Mouse (Mus musculus) limb, embryonic 14.5 days (tissue): Measurements from ENCODE around the gene Gpatch1. TPM values are rescaled to one million over a fixed set of nuclear protein-coding genes. Genes with fewer than 3 reads are reported as not detected.

Source experiments
- ATAC-seq: fragments of 200-750 bp; cut with Nextera tagmentation; 2 replicates; pipeline ENCODE4 v1.8.0; 2017; ENCODE audit warnings: low read depth, moderate number of reproducible peaks, moderate TSS enrichment; ENCODE audit not compliant: low FRiP score
- DNase-seq: peaks from one replicate; pipeline ENCODE4 v3.0.0-alpha.2; 2015; ENCODE audit warnings: low spot score
- H3K27ac ChIP-seq: fragments of 300-500 bp; sonication (generic); replicated peaks from 2 replicates; pipeline ENCODE4 v1.5.1; 2014; ENCODE audit warnings: low read depth, mild to moderate bottlenecking, low read length, moderate library complexity, mixed read lengths
- H3K27me3 ChIP-seq: fragments of 300-500 bp; sonication (generic); 2 replicates; pipeline ENCODE4 v1.6.1; 2014; ENCODE audit warnings: low read length, mixed read lengths; ENCODE audit not compliant: control insufficient read depth, insufficient read depth
- H3K36me3 ChIP-seq: fragments of 300-500 bp; sonication (generic); 2 replicates; pipeline ENCODE4 v1.6.1; 2014; ENCODE audit warnings: mild to moderate bottlenecking, low read length, moderate library complexity, mixed read lengths; ENCODE audit not compliant: control insufficient read depth, insufficient read depth
- H3K4me1 ChIP-seq: fragments of 300-500 bp; sonication (generic); 2 replicates; pipeline ENCODE4 v1.6.1; 2014; ENCODE audit warnings: antibody characterized with exemption, low read length, mixed read lengths; ENCODE audit not compliant: control insufficient read depth, insufficient read depth
- H3K4me2 ChIP-seq: fragments of 300-500 bp; sonication (generic); replicated peaks from 2 replicates; pipeline ENCODE4 v1.6.1; 2014; ENCODE audit warnings: low read depth, mild to moderate bottlenecking, low read length, moderate library complexity; ENCODE audit not compliant: severe bottlenecking
- H3K4me3 ChIP-seq: fragments of 300-500 bp; sonication (generic); replicated peaks from 2 replicates; pipeline ENCODE4 v1.5.1; 2014; ENCODE audit warnings: low read length
- H3K9ac ChIP-seq: fragments of 300-500 bp; sonication (generic); 2 replicates; pipeline ENCODE4 v1.6.1; 2014; ENCODE audit warnings: mild to moderate bottlenecking, low read depth, low read length, moderate library complexity; ENCODE audit not compliant: severe bottlenecking
- H3K9me3 ChIP-seq: fragments of 300-500 bp; sonication (generic); 2 replicates; pipeline ENCODE4 v1.6.1; 2016; ENCODE audit warnings: low read length; ENCODE audit not compliant: control insufficient read depth
- POLR2A ChIP-seq: fragments of 200-500 bp; IDR thresholded peaks from 2 replicates; pipeline ENCODE4 v1.8.0; 2012; ENCODE audit warnings: inconsistent platforms, mild to moderate bottlenecking, moderate library complexity, borderline replicate concordance; ENCODE audit not compliant: insufficient read depth, insufficient read length; ENCODE audit errors: extremely low read depth
- WGBS: fragments of 180-500 bp; shearing (Covaris S2); extraction: QIAGEN DNeasy Blood & Tissue Kit; methylation state at CpG from one replicate; pipeline ENCODE4 v1.1.7; 2014; 5-methylcytosine and 5-hydroxymethylcytosine counted together
- polyA plus RNA-seq, 2 experiments: library from polyadenylated mRNA; depleted of rRNA in 1 of 2; stranded (reverse) in 1 of 2; unstranded in 1 of 2; fragments of >200 nt; fragmentation: Nextera tagmentation in 1 of 2; extraction: Ambion mirVana in 1 of 2; gene quantifications; 2 replicates each; pipeline versions ENCODE4 v1.2.1 to v1.2.3; 2012 to 2014

The Gpatch1 gene
- polyA plus RNA-seq, 2 experiments: 12.8 to 15.8 TPM

- Histone ChIP-seq H3K27me3 (no peaks in the 10 kb centered on the region), H3K9me3 (no peaks in the 10 kb centered on the region), H3K27ac (no peak overlapping the region), H3K4me2 (no peak overlapping the region), H3K36me3 (no peaks in the 10 kb centered on the region), H3K4me3 (no peak overlapping the region), H3K4me1 (no peaks in the 10 kb centered on the region), H3K9ac (no peak overlapping the region)
- no peak for TF ChIP-seq POLR2A
- WGBS: 71% methylated on average over 18 of the region's 18 CpGs
- ATAC-seq (no peak), DNase-seq (no peak)
Observed at GRCm38 (mm10) chr7:35347918-35348700, 29.9 kb upstream of the Gpatch1 start.

GRCm38 (mm10) chr7:35344785-35345330 is 26.6 kb upstream of the Gpatch1 start:
- DNase-seq: no peak
- no peaks in the 10 kb centered on the region for H3K27me3 ChIP-seq
- H3K4me2 ChIP-seq: no peak overlapping the region
- no peaks in the 10 kb centered on the region for H3K36me3 ChIP-seq
- TF ChIP-seq POLR2A: no peak
- H3K9me3 ChIP-seq: no peaks in the 10 kb centered on the region
- WGBS: 96% methylated on average over 5 of the region's 5 CpGs
- no peak overlapping the region for H3K9ac ChIP-seq
- H3K4me1 ChIP-seq: no peaks in the 10 kb centered on the region
- ATAC-seq: no peak
- H3K27ac ChIP-seq: no peak overlapping the region
- H3K4me3 ChIP-seq: no peak overlapping the region

DNA sequence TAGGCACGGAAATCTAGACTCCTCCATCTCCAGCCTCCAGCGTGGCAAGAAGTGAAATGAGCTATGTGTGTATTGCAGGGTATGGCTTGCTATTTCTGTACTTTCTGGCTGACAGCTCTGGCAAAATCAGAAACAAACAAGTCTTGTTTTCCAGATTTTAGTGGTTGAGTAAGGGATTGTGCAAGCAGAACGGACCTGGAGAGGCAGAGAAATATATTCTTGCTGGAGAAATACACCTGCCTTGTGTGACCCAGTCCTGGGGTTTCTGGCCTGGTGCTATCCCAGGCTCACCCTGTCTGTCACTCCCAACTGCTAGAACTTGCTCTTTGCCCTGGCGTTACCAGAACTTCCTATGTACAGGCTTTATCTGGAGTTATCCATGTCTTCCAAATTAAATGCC is 24.3 kb upstream of the Gpatch1 start:
- Histone ChIP-seq H3K36me3 (no peaks in the 10 kb centered on the region), H3K4me3 (no peak overlapping the region), H3K4me2 (no peak overlapping the region), H3K9ac (no peak overlapping the region), H3K27me3 (no peaks in the 10 kb centered on the region), H3K4me1 (no peaks in the 10 kb centered on the region), H3K9me3 (no peaks in the 10 kb centered on the region), H3K27ac (no peak overlapping the region)
- WGBS: 75% methylated on average over 4 of the region's 4 CpGs
- no peak for DNase-seq
- ATAC-seq: no peak
- TF ChIP-seq POLR2A: no peak

- H3K9me3 ChIP-seq: no peaks in the 10 kb centered on the region
- no peaks in the 10 kb centered on the region for H3K27me3 ChIP-seq
- no peak for DNase-seq
- 77% methylated on average over 6 of the region's 6 CpGs for WGBS
- H3K4me2 ChIP-seq: no peak overlapping the region
- H3K4me3 ChIP-seq: no peak overlapping the region
- H3K36me3 ChIP-seq: no peaks in the 10 kb centered on the region
- no peaks in the 10 kb centered on the region for H3K4me1 ChIP-seq
- no peak overlapping the region for H3K27ac ChIP-seq
- no peak for TF ChIP-seq POLR2A
- no peak for ATAC-seq
- H3K9ac ChIP-seq: no peak overlapping the region
Observed at GRCm38 (mm10) chr7:35341282-35341681, 23.0 kb upstream of the Gpatch1 start.

DNA sequence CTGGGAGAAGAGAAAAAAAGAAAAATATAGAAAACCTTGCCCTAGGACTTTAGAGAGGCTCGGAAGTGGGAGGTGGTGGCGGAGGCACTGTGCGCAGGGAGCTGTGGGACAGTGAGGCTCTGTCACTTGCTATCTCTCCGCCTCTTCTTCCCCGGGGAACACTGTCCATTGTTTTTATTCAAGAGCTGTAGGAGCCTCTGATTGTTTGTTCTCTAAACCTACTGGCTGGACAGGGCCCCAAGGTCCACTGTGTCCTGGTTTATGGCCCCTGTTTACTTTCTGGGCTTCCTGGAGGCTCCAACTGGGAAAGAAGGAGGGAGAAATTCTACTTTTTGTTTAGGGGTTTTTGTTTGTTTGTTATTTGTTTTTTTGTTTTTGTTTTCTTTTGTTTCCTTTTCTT is 22.0 kb upstream of the Gpatch1 start:
- H3K27ac ChIP-seq: no peak overlapping the region
- no peak for DNase-seq
- H3K36me3 ChIP-seq: no peaks in the 10 kb centered on the region
- no peak overlapping the region for H3K9ac ChIP-seq
- peaks cover 5% of the 10 kb centered on the region; the same call in 1 of the 2 replicates for H3K27me3 ChIP-seq
- no peaks in the 10 kb centered on the region for H3K4me1 ChIP-seq
- no peaks in the 10 kb centered on the region for H3K9me3 ChIP-seq
- H3K4me2 ChIP-seq: no peak overlapping the region
- 48% methylated on average over 5 of the region's 5 CpGs for WGBS
- no peak for TF ChIP-seq POLR2A
- no peak overlapping the region for H3K4me3 ChIP-seq
- no peak for ATAC-seq
